Mouse (Mus musculus): ENCODE data around the gene Kcnk2.
"Not testable (repeated sequence)": the region's sequence is repeated elsewhere in the genome, so short reads cannot be mapped to it uniquely, and the experiment has no call there.

Kcnk2 gene

GRCm38 (mm10) chr1:189343301-189344251, 58.5 kb downstream of the Kcnk2 start:
- peak; percentile 48 to 49 for DNase-seq (ENCODE audit: low spot score in 2 of 2)

DNA sequence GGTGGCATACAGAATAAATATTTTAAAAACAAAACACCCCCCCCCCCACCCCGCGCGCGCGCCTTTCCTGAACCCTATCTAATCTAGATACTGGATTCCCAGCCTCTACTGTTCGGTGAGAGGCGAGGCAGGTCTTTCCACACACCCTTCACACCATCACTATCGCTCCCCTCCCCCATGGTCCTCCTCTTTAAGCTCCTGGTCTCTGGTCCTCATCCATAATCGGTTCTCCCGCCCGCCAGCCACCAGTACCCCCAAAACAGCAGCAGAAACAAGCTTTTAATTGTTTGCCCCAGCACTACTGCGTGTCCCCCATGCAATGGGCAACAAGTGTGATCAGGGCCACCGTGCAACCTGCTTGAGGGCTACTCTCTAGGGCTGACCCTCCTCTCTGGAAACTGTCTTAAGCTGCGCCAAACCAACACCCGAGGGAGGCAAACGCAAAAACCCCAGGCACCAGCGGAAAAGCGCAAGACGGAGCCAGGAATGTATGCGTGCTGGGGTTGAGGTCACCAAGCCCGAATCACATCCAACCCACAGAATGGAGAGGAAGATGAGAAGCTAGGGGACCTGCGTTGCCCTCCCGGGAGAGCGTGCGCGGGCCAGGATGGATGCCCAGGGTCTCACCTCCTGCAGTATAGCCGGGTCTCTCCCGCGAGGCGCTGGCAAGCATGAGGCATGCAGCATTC, 59.5 kb downstream of the Kcnk2 start:
- peak; percentile 8 to 23 for DNase-seq (ENCODE audit: low spot score in 2 of 2)

DNA sequence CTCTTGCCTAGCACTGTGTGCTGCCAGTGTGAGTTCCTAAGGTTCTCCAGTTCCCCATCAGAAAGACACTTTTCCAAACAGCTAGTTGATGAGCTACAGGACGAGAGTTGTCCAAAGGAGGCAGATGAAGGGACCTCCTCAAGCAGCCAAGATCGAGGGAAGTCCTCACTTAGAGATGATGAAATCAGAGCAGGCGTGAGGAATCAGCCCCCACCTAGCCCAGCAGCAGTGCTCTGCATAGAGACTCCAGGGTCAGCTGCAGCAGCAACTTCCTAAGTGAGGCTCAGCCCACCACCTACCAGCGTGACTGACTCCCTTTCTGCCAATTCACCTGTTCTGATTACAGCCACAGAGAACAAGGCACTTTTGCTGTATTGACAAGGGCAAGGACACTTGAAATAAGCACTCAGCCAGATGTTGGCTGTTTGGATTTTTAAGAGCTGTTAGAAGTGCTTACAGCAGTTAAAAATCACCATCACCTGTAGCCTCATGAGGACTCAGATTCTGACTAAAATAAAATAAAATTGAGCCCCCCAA, 60.6 kb downstream of the Kcnk2 start:
- DNase-seq (ENCODE audit: low spot score in 2 of 2), result no peak

DNA sequence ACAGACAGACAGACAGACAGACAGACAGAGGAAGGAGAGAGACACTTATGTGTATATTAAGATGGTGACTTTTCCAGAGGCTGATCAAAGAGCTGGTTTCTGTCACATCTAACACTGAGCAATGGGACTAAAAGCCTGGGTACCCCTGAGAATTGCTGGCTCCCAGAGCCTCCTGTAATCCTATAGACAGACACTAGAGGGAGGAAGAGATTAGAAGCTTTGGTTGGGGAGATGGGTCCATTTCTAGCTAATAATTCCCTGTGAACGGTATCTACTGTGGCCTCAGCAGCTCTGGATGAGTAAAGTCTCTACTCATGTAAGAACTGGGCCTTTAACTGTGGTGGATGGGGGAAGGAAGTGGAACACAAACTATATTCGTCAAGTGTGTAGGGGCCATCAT, 86.2 kb downstream of the Kcnk2 start:
- no peak for DNase-seq (ENCODE audit: low spot score in 2 of 2)

DNA sequence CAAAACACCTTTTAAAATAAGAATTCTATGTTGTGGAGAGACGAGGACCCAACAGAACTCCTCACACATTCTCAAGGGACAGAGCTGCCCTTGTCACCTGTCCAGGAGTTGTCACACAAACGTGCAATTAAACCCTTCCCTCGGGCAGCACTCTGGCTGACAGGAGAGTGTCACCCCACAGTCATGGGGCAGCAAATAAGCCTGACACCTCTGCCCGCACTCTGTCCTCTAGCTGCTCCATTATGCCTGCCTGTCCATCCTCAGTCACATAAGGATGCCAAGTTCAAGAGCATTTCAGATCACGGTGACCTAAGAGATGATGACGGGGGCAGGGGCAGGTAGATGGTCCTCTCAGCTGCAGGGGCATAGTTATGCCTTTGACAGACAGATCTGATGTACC, 87.6 kb downstream of the Kcnk2 start:
- no peak for DNase-seq (ENCODE audit: low spot score in 2 of 2)

DNA sequence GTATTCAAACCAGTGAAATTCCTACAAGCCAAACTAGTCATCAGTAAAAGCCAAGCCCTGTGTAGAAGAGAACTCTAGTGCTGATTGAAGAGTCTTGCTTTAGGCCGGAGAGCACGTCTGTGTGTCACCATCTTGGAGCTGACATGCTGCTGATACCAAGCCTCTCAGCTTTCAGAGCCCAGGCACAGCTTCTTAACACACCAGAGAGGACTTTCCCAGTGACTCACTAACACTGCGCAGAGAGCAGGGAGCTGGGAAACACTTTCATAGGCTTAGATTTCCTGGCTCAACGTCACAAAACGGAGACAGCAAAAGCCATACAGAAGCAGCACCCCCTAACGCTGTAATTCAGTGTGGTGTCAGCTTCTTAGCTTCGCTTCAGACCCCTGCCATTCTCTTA, 88.3 kb downstream of the Kcnk2 start:
- DNase-seq (ENCODE audit: low spot score in 2 of 2), result no peak

DNA sequence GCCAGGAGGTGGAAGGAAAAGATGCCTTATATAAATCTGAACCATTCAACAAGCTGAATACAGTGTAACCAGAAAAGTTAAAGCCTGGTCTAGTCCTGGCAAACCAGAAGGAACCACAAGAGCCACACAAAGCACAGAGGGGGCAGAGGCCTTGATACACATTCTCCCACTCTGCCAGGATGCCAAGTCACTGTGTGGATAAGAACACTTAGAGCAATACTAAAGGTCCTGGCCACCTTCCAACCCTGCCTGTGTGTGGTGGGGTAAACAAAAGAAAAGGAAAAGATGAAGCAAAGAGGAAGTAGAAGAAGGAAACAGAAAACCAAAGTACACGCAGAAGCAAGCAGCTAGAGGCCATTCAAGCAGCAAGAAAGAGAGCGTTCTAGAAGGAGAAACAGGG, 91.9 kb downstream of the Kcnk2 start:
- no peak for DNase-seq (ENCODE audit: low spot score in 2 of 2)

DNA sequence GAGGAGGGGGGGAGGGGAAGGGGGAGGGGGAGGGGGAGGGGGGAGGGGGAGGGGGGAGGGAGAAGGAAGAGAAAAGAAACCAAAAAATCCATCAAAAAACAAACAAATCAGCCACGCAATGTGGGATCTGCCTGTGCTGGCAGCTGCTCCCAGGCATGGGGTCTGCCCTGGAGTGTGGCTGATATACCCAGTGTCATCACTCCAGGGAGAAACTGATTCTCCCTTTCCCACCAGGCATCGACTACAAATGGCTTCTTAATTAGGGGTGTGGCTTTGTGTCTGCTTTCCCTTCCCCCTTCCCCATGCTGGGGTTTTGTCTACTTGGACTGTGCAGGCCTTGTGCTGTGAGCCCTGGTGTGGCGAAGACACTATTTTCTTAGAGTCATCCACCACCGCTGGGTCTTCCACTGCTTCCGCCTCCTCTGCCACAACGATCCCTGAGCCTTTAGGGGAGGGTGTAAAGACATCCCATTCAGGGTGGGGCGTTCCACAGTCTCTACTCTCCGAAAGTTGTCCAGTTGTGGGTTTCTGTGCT, 97.0 kb downstream of the Kcnk2 start:
- DNase-seq (ENCODE audit: low spot score in 2 of 2), result no peak

DNA sequence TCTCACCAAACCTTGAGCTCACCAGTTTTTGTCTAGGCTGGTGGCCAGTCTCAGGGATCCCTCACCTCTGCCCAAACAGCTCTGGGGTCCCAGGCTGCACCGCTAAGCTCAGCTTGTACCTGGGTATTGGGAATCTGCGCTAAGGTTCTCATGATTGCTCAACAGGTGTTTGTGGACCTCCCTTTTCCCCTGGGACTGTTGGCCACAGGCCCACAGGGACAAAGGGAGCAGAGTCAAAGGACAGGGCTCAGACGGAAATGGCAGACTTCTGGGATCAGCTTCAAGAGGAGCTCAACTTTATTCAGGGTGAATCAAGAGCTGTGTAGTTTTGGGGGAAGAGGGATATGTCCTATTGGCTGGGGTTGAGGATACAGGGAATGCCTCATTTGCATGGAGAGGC, 99.1 kb downstream of the Kcnk2 start:
- no peak for DNase-seq (ENCODE audit: low spot score in 2 of 2)

GRCm38 (mm10) chr1:189293679-189294406, 108.2 kb downstream of the Kcnk2 start:
- DNase-seq (ENCODE audit: low spot score in 2 of 2), result no peak

DNA sequence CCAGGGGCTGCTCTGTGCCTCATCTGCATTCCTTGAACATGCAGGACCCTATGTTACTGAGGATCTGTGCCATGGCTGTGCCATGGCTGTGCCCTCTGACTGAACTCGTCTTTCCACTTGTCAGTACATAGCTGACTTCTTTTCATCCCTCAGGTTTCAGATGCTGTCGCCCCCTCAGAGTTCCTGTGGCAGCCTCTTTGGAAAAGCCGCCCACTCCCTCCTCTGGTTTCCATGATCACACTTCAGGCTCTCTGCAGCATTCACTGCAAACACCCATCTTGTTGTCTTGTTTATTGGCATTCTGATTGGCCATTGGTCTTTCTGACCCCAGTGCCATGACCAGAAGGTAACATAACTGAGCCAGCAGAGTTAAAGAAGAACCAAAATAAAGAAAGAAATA, 111.2 kb downstream of the Kcnk2 start:
- peak in 1 of 2 experiments; percentile 29 for DNase-seq (ENCODE audit: low spot score in 2 of 2)

DNA sequence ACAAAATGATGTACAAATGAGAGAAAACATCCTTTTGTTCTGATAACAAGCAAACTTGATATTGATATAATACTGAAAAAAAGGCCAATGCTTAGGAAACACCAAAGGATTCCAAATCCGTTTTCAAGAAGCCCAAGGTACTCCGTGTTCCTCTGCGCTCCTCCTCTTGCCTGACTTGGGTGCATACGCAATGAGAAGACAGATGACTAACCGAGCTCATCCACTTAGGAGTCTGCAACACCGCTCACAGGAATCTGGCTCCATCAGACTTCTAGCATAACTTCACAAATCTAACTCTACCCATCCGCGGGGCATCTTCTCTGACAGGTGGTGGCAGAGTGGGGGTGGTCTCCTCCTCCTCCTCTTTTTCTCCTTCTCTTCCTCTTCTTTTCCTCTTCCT, 113.1 kb downstream of the Kcnk2 start:
- no peak for DNase-seq (ENCODE audit: low spot score in 2 of 2)

GRCm38 (mm10) chr1:189272281-189272680, 129.8 kb downstream of the Kcnk2 start:
- DNase-seq (ENCODE audit: low spot score in 2 of 2), result no peak

DNA sequence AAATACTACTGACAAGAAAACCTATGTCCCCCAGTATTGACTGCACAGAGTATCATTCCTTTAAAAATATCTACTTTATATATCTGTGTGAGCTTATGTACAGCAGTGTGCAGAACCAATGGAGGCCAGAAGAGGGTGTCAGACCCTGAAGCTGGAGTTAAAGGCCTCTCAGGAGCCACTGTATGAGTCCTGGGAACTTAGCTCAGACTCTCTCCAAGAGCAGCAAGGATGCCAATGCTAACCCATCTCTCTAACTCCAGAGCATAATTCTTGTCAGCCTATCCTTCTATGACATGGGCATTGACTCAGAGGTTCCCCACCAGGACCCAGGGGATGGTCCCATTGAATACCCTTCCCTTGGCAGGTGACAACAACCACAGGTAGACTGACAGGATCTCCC, 148.4 kb downstream of the Kcnk2 start:
- DNase-seq (ENCODE audit: low spot score in 2 of 2), result no peak

DNA sequence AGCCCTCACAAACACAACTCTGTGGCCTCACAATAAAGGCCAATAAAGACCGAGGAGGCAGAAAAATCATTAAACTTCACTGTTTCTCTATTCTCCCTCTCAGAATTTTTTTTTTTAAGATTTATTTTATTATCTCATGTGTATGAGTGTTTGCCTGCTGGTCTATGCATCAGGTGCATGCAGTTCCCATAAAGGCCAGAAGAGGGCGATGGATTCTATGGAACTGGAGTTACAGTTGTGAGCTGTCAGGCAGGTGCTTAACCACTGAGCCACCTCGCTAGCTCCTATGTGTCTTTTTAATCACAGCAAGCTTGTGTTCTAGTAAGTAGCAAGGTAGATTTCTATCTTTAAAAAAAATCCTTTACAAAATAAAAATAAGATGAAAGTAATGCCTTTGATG, 148.9 kb downstream of the Kcnk2 start:
- no peak for DNase-seq (ENCODE audit: low spot score in 2 of 2)

- DNase-seq (ENCODE audit: low spot score in 2 of 2), result not testable (repeated sequence)
Measured at GRCm38 (mm10) chr1:189243206-189243605, 158.9 kb downstream of the Kcnk2 start.

DNA sequence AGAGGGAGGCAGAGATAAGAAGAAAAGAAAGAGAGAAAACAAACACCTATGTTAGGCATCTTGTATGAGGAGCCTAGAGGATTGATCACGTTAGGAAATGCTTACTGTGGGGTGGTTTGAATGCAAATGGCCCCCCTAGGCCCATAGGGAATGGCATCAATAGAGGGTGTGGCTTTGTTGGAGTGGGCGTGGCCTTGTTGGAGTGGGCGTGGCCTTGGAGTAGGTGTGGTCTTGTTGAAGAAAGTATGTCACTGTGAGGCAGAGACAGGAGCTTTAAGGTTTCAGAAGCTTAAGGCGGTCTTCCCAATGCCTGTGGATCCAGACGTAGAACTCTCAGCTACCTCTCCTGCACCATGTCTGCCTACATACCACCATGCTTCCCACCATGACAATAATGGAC, 166.8 kb downstream of the Kcnk2 start:
- DNase-seq (ENCODE audit: low spot score in 2 of 2), result no peak

DNA sequence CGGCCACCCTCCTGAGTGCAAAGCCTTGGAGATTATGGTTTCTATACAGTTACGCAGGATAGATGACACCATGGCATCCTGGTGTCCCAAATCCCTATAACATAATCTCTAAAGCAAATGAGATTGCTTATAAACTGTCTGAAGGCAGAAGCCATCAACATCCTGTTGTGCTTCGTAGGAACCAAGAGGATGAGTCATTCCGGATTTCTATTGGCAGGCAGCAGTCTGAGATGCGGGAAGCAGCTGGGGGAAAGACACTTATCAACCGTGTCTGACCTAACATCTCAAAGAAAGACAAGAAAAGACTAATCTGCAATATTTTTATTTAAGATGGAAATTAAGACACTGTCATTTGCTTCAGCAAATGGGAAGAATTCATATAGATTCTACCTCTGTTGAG, 169.2 kb downstream of the Kcnk2 start:
- no peak for DNase-seq (ENCODE audit: low spot score in 2 of 2)

DNA sequence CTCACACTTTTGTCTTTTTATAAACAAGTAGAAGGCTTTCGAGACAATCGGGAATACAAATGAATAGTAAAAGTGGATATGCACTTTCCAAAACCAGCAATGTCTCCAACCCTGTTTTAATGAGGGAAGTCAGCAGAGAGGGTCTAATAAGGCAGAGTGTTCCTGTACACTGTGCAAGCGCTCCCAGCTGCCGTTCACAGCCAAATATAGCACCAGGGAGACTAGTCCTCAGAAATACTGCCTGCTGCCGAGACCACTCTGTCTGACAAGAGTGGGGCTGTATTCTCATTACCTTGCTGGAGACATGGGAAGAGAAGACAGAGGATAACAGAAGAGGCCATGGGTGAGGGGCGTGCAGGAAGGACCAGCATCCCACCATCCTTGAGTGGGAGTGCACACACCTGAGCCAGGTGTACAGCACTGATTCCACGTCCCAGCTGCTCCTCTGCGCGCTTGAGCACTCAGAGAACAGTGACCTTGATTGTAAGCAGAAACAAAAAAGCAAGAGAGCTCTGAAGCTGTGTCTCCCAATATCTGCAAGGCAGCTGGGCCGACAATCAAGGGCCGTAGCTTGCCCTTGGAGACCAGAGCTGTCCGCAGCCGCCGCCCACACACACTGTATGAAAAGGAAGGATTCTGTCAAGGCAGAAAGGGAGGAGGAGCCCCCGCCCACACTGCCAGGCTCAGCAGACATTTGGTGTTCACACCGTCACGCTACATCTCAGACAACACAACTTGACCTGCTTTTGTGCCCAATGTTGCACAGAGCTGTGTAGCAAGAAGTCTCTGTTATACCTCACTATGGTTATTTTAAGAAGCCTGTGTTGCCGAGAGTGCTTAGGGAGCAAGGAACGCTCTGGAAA, 173.6 kb downstream of the Kcnk2 start:
- DNase-seq (ENCODE audit: low spot score in 2 of 2), result peak; percentile 28 to 53

DNA sequence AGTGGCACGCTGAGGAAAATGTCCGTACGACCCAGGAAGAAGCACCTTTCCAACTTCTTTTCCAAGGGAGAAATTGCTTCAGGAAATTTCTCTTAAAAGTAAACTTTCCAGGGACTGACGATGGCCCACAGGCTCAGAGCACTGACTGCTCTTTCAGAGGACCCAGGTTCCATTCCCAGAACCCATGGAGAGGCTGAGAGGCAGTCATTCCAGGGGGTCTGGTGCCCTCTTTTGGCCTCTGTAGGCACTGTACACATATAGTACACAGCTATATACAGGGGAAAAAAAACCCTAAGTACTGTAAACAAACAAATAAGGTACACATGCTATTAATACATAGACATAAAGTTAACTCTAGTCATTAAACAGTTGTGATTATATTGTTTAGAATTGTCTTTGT, 174.6 kb downstream of the Kcnk2 start:
- DNase-seq (ENCODE audit: low spot score in 2 of 2), result no peak

- DNase-seq (ENCODE audit: low spot score in 2 of 2), result no peak
Measured at GRCm38 (mm10) chr1:189219051-189219450, 183.0 kb downstream of the Kcnk2 start.

Measured in frontal cortex, postnatal 14 days (tissue).